Mouse (Mus musculus): ENCODE results near the gene Ccdc47.

DNA sequence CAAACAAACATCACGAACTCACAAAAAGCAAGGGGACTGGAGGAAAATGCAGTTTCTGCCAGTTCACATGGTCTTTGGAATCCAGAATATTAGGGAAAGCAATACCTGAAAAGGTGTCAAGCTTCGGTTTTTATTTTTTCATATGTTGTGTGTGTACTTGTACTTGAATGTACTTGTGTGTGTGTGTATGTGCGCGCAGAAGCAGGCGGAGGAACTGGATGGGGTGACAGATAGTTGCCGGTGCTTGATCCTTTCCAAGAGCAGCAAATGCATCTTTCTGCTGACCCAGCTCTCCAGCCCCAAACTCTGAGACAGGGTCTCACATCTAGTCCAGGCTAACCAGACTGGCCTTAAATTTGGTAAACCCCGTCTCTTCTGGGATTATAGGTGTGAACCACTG is 21.3 kb downstream of the Ccdc47 start:
- TF ChIP-seq POLR2A (IDR thresholded peaks at IDR 0.05; ENCODE audit: borderline replicate concordance, extremely low read depth, low read depth, low read length) (no peak), CTCF (IDR thresholded peaks at IDR 0.05; ENCODE audit: insufficient read depth, low read length) (no peak)
